17 mouse cellular contexts compared by ENCODE assay signal in the genomic region with DNA sequence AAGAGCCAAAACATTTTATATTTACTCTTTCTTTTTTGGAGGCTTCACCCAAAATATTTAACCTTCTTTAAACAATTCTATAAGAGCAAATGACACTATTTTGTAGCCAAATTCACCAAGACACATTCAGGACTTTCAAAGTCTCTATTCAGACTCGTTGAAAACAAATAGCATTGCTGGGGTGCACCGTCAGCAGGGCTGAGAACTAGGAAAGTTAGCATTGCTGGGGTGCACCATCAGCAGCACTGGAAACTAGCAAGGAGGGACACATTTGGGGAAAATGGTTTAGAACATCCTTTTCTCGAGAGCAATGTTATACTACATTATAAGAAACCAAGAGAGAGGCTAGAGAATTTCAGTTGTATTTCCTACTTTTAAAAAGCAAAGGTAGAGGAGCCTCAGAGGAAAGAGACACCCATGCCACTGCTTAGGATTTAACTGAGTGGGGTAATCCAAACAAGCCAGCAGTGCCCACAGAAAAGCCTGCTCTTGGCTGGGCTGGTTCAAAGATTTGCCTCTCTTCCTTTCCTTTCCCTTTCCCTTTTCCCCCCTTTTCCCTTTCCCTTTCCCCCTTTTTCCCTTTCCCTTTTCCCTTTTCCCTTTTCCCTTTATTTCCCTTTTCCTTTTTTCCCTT.
DNase-seq lines count a peak whose midpoint lies in the region; ATAC-seq lines count a peak whose summit lies in the region.
"Had no signal": no experiment of that assay in that cellular context is flagged by ENCODE, and none has a peak within 500 bp of the region (broad histone marks: within the 10 kb centered on the region; RNA-seq: fewer than 3 reads in every experiment).

No protein-coding gene starts in this region.

- ATAC-seq in inflammation-experienced regulatory T-cells, adult 6 months = peak; percentile 45
- ATAC-seq: forebrain, embryonic 15.5 days had no signal

- intact Hi-C loops in heart, postnatal 36 days (cut with DNase I) = loop anchor here (5.0 to 10.0 kb wide), 2 partner anchors 155 to 357 kb away; a partner anchor contains a TSS

- DNase-seq in CD4-positive, CD25-positive, alpha-beta regulatory T cell, adult 2 months (ENCODE audit: low read depth, low spot score) = peak; percentile 9
- peak; percentile 3 for DNase-seq in R1 (ENCODE audit: low read depth, low spot score)
- DNase-seq in naive thymus-derived CD4-positive, alpha-beta T cell, adult 2 months (ENCODE audit: low read depth) = peak; percentile 17
- no peak for DNase-seq in cerebellum, postnatal 14 days
- no peak for DNase-seq in lung, postnatal 14 days
- DNase-seq in heart, postnatal 36 days = no peak
- no peak for DNase-seq in cerebellum, postnatal 10 days
- DNase-seq: adrenal gland, adult 2 months; adrenal gland, postnatal 25 days; B cell, adult 2 months; cerebellum, adult 2 months; cerebellum, postnatal 25 days; heart, adult 18-20 months; heart, postnatal 10 days; kidney, adult 11 months had no signal

Comparison
In these comparisons a context has a peak if more than half of its experiments do, and no peak if none do; other contexts are left out.
1. DNase-seq: peak in CD4-positive, CD25-positive, alpha-beta regulatory T cell, adult 2 months (single experiment), R1 (single experiment) and naive thymus-derived CD4-positive, alpha-beta T cell, adult 2 months (single experiment); none in cerebellum, postnatal 14 days (0 of 2), lung, postnatal 14 days (single experiment), heart, postnatal 36 days (0 of 2) and cerebellum, postnatal 10 days (0 of 2).